Mouse (Mus musculus): ENCODE measurements at regions not wholly inside any gene's neighbourhood (a gene's known extent, or its start where the extent isn't known, plus 50 kb on each side); places are given as distances from the start of the nearest gene placed in this dataset.
"Not testable (repeated sequence)": the region's sequence is repeated elsewhere in the genome, so short reads cannot be mapped to it uniquely, and the experiment has no call there.

GRCm38 (mm10) chr17:43139916-43140315, 123.6 kb downstream of the Tnfrsf21 start:
- no peak for DNase-seq (ENCODE audit: low read depth, low spot score)

- DNase-seq (ENCODE audit: low read depth, low spot score): no peak
Measured at GRCm38 (mm10) chr17:43141740-43142139, 125.4 kb downstream of the Tnfrsf21 start.

DNA sequence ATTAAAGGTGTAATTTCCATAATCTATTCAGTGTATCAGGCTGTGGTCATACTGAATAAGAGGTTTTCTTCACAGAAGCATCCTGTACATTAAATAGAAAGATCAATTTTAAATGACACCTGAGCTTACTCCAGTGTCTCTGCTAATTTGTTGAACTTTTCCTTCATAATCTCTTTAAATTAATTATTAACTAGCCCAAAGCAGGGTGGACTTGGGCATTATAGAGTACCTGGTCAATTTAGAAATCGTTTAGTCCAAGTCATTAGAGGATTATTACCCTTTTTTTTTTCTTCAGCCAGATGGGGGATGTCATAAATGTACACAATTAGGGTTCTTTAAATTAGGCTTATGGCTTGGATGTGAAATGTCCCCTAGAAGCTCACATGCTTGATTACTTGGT, 124.4 kb upstream of the Adgrf1 start:
- no peak for DNase-seq (ENCODE audit: low read depth, low spot score)

GRCm38 (mm10) chr17:43147935-43148334, 122.2 kb upstream of the Adgrf1 start:
- peak; percentile 5 for DNase-seq (ENCODE audit: low read depth, low spot score)

DNA sequence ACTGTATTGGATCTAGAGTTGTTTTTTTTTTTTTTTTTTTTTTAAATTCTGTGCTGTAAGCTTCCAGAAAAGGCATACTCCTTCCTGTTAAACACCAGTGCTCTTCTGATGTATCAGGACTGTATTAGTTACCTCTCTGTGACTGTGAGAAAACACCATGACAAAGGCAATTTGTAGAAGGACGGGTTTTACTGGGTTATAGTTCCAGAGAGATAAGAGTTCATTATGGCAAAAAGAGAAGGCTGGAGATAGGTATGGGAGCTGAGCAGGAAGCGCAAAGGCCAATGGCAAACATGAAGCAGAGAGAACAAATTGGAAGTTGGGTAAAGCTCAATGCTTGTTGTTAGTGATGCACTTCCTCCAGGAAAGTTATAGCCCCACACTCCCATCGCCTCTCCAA, 117.5 kb upstream of the Adgrf1 start:
- no peak for DNase-seq (ENCODE audit: low read depth, low spot score)

DNA sequence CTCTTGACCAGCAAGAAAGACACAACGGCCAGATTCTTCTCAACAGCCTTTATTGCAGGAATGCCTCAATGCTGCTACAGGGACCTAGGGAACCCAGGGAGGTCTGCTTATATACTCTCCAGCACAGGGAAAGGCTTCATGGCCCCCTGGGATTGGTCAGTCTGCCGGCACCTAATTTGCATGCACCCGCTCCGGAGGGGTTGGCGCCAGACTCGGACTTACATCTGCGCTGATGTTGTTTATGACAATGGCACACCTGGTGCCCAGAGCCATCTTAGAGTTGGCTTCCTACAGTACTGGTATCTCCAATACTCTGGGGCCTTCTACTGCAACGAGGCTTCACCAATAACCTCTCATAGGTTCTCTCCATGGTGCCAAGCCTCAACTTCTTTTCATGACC, 114.9 kb upstream of the Adgrf1 start:
- DNase-seq (ENCODE audit: low read depth, low spot score): not testable (repeated sequence)

- no peak for DNase-seq (ENCODE audit: low read depth, low spot score)
Measured at GRCm38 (mm10) chr17:43156116-43156515, 114.0 kb upstream of the Adgrf1 start.

- DNase-seq (ENCODE audit: low read depth, low spot score): peak; percentile 11
Measured at GRCm38 (mm10) chr17:43157781-43158501, 112.2 kb upstream of the Adgrf1 start.

DNA sequence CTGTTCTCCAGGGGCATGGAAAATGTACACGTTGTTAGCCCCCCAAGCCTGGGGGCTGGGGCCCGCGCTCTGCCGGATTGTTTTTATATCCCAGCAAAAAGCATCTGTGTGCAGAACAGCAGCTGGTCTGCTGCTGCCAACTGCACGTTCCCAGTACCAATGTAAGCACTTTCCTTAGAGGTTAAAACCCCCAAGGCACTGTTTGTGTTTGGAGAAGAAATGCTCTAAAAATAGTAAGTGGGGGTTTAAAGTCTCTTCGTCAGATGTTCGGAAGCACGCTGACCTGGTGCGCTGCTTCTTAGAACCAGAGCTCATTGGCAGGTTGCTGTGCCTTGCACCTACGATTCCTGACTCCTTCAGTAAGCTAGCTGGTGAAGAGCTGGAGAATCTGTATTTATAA, 111.4 kb upstream of the Adgrf1 start:
- peak; percentile 17 for DNase-seq (ENCODE audit: low read depth, low spot score)

DNA sequence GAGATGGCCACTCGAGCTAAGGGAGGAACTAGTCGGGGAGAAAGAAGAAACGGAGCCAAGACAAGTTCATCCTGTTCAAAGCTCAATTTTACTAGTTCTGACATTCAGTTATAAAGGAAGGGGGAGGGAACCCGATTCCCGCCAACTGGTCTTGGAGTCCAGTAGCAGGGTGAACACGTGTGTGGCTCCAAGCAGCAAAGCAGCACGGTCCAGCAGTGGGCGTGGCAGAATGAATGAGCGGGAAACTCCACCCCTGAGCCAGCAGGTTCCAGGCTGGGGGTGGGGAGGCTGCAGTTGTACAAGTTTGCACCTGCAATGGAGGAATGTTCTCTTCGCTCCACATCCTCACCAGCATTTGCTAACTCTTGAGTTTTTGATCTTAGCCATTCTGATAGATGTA, 108.8 kb upstream of the Adgrf1 start:
- DNase-seq (ENCODE audit: low read depth, low spot score): not testable (repeated sequence)

DNA sequence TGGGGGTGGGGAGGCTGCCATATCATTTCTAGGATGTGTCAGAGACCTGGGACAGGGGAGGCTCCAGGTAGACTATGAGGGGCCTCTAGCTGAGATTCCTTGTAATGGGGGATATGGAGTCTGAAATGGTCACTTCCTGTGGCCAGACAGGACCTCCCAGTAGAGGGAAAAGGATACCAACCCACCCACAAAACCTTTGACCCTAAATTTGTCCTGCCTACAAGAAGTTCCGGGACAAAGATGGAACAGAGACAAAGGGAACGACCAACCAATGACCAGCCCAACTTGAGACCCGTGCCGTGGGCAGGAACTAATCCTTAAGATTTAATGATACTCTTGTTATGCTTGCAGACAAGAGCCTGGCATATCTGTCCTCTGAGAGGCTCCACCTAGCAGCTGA, 107.0 kb upstream of the Adgrf1 start:
- no peak for DNase-seq (ENCODE audit: low read depth, low spot score)

DNA sequence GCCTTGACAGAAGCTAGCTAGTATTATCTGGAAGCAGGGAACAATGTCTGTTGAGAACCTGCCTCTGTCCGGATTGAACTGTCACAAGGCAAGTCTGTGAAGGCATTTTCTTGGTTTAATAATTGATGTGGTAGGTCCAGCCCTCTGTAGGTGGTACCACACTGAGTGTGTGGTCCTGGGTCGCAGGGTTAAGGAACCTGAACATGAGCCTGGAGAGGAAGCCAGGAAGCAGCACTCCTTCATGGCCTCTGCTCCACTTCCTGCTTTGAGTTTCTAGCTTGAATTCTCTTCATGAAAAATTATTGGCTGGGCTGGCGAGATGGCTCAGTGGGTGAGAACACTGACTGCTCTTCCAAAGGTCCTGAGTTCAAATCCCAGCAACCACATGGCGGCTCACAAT, 104.0 kb upstream of the Adgrf1 start:
- DNase-seq (ENCODE audit: low read depth, low spot score): no peak

DNA sequence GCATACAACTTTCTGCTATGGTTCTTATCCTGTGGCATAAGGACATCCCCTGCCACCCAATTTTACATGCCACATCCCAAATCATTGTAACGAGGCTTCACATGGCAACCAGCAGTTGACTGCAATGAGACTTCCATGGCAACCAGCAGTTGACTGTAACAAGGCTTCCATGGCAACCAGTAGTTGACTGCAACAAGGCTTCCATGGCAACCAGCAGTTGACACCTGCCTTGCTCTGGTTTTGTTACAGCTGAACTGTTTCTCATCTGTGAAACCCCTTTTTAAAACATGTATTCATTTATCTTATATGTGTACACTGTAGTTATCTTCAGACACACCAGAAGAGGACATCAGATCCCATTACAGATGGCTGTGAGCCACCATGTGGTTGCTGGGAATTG, 100.7 kb upstream of the Adgrf1 start:
- no peak for DNase-seq (ENCODE audit: low read depth, low spot score)

DNA sequence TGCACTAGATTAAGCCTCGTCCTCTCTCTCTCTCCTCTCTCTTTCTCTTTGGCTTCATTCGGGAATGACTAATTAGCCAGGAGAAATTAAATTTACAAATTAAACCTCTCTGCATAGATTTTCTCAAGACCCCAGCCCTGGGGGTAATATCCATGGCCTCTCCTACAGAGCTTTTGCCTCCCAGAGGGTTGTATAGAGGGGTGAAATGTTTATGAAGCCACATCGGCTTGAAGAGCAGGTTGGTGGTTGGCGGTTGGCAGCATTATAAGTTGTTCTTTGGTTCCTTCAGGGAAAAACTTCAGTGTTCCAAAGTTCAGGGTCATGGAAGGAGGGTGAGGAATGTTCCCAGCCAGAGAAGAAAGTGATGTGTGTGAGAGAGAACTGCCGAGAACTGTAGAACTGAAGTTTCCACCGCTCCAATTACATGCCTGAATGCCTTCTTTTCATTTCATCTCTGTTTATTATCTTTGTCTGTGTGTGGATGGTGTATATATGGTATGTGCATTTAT, 97.4 kb upstream of the Adgrf1 start:
- no peak for DNase-seq (ENCODE audit: low read depth, low spot score)

DNA sequence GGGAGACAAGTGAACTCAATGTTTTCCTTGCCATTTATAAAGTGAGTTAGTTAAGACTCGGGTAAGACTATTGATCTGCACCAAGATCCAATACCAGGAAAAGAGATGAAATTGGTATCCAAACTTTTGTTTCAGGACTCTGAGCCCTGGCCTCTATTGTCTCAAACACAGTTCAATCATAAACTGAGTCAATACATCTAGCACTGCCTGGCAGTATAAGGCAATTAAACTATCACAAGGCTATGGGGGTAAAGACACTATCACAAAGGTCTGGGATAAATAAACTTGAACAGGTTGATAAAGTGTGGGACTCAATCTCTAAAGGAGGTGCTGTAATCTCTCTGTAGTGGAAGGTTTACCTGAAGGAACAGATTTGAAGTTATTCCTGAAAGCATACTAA, 95.3 kb upstream of the Adgrf1 start:
- no peak for DNase-seq (ENCODE audit: low read depth, low spot score)

GRCm38 (mm10) chr17:43177244-43177643, 92.9 kb upstream of the Adgrf1 start:
- DNase-seq (ENCODE audit: low read depth, low spot score): no peak

GRCm38 (mm10) chr17:43190016-43190415, 80.1 kb upstream of the Adgrf1 start:
- DNase-seq (ENCODE audit: low read depth, low spot score): no peak

GRCm38 (mm10) chr17:43190853-43191485, 79.2 kb upstream of the Adgrf1 start:
- DNase-seq (ENCODE audit: low read depth, low spot score): no peak

- no peak for DNase-seq (ENCODE audit: low read depth, low spot score)
Measured at GRCm38 (mm10) chr17:43197232-43197631, 72.9 kb upstream of the Adgrf1 start.

DNA sequence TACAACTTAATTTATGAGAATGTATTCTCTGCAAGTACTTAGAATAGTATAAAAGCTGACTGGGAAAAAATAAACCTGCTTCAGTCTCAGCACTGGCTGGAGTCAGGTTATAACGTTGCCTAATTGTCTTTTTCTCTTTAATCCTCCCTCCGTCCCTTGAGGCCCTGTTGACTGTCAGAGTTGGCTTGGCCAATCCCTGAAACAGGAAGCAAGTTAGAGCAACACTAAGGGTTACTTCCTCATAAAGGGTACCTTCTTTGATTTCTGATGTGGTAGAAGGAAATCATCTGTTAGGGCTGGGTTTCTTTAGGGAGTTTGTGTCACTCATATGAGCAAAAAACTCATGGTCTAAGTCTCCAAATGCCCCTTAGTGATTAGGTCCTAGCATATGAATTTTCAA, 69.3 kb upstream of the Adgrf1 start:
- no peak for DNase-seq (ENCODE audit: low read depth, low spot score)

DNA sequence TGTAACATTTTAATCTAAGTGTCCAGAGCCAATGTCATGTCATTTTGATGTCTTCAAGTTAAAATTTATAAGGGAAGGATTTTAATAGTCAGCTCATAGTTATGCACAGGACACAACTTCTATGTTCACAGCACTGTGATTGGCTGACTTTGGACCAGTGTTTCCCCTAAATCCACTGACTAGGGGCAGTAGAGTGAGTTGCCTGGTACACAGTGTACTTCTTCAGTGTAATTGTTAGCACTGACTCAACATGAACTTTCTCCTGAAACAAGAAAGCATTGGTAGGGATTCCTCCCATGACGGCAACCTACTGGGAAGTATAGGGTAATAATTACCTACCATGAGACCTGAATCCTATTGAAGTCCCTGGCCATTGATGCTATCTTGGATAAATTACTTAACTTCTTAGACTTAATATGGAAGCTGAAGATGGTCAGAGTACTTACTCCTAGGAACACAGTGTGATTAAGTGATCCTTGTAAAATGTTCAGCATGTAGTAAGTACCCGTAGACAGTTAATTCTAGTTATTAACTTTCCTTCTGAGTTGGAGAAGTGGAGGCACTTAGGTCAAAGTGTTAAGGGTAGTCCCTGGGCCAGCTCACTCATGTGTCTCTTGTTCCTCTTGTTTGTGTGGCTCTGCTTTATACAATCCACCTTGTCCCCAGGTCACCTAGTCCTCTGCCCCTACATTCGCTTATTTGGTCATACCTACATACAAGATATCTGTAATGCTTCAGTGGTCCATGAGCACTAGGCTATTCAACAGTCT, 63.2 kb upstream of the Adgrf1 start:
- DNase-seq (ENCODE audit: low read depth, low spot score): no peak

- no peak for DNase-seq (ENCODE audit: low read depth, low spot score)
Measured at GRCm38 (mm10) chr17:43209727-43210126, 60.4 kb upstream of the Adgrf1 start.

DNA sequence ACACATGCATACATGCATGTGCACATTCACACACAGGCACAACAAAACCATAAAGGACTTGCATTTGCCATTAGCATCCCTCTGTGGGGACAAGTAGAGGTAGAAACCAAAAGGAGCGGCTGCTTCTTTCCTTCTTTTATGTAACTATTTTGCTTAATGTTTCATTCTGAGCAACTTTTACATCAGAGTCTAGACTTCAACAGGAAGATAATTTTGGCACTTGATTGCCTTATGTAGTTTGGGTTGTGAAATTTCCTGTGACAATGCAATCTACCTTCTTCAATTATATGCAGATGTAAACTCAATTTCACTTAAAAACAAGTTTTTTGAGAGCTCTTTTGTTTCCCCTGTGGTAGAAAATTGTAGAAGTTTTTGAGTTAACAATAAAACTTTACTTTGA, 56.1 kb upstream of the Adgrf1 start:
- no peak for DNase-seq (ENCODE audit: low read depth, low spot score)

All from embryo, embryonic 11.5 days (tissue).